Mouse (Mus musculus): ENCODE results near the gene Foxb1. TPM values are rescaled to one million over a fixed set of nuclear protein-coding genes. Genes with fewer than 3 reads are reported as not detected.

The Foxb1 gene
- not detected for polyA plus RNA-seq (2014; fragmentation: Illumina TruSeq; extraction: RNeasy Lipid Tissue Mini Kit (QIAGEN cat#74804); ENCODE audit: low read depth, low replicate concordance)

DNA sequence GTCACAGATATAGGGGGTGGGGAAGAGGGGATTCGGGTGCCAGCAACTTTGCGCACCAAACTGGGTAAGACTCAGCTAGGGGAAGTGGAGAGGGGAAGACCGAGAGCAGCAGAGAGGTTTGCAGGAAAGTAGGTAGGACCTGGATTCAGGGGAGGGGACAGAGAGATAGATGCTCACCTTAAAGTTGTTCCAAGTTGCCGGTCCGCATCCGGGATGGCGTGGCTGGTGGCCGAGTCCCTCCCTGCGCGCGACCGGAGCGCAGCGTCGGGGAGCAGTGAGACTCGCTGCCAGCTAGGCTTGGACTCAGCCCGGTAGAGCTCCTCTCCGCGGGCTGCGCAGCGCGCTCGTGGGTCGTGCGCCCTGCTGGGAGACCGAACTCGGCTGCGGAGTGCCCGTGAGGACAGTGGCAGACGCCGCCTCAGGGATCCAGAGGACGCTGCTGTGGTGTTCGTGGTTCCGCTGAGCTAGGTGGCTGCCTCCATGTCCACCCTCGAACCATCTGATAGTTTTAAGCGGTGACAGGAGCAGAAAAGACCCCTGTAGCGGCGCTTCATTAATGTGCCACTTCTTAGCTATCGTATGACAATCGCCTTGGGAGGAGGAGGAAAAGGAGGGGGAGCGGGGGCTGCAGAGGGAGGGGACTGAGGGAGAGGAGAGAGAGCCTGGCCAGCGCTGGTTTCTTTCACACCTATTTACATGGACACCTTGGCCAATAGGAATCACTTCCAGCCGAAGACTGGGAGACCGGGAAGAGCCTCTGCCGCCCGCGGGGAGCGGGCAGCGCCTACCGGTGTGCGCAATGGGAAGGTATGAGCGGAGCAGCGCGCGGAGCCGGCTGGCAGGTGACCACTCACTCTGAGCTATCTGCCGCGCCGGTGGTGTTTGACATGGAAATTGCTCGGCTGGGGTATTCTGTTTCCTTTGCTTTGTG is at the start of gene Foxb1:
Gene Foxb1 (minus strand): TSS at position 570 of the 931 bp plus-strand sequence.

Other genes starting within 250 kb of the Foxb1 start
- 101 TPM for gene Bnip2, start 228.5 kb upstream of the Foxb1 start, polyA plus RNA-seq (2014; fragmentation: Illumina TruSeq; extraction: RNeasy Lipid Tissue Mini Kit (QIAGEN cat#74804); ENCODE audit: low read depth, low replicate concordance)

All from heart, adult 10 weeks (tissue).